Mouse (Mus musculus) liver, embryonic 11.5 days (tissue): Measurements from ENCODE around the gene Spata20. TPM values are rescaled to one million over a fixed set of nuclear protein-coding genes. Genes with fewer than 3 reads are reported as not detected.

Experiments
- ATAC-seq: fragments of 200-750 bp; cut with Nextera tagmentation; replicated peaks from 2 replicates; pipeline ENCODE4 v1.8.0; 2017; ENCODE audit warnings: moderate number of reproducible peaks, mild to moderate bottlenecking, moderate TSS enrichment, moderate library complexity; ENCODE audit not compliant: low FRiP score
- DNase-seq: peaks from one replicate; pipeline ENCODE4 v3.0.0-alpha.2; 2017; ENCODE audit warnings: low spot score
- H3K27ac ChIP-seq: fragments of 300-500 bp; sonication (generic); 2 replicates; pipeline ENCODE4 v1.5.1; 2014; ENCODE audit warnings: mild to moderate bottlenecking, low read depth, low read length, control low read depth
- H3K27me3 ChIP-seq: fragments of 300-500 bp; sonication (generic); replicated peaks from 2 replicates; pipeline ENCODE4 v1.6.1; 2014; ENCODE audit warnings: low read length, mixed read lengths; ENCODE audit not compliant: control insufficient read depth, insufficient read depth
- H3K36me3 ChIP-seq: fragments of 300-500 bp; sonication (generic); 2 replicates; pipeline ENCODE4 v1.6.1; 2014; ENCODE audit warnings: mild to moderate bottlenecking, low read length, moderate library complexity, mixed read lengths; ENCODE audit not compliant: control insufficient read depth, insufficient read depth
- H3K4me1 ChIP-seq: fragments of 300-500 bp; sonication (generic); replicated peaks from 2 replicates; pipeline ENCODE4 v1.6.1; 2014; ENCODE audit warnings: low read length, mixed read lengths; ENCODE audit not compliant: control insufficient read depth, insufficient read depth
- H3K4me2 ChIP-seq: fragments of 300-500 bp; sonication (generic); 2 replicates; pipeline ENCODE4 v1.6.1; 2014; ENCODE audit warnings: mild to moderate bottlenecking, control low read depth, moderate library complexity
- H3K4me3 ChIP-seq: fragments of 300-500 bp; sonication (generic); 2 replicates; pipeline ENCODE4 v1.5.1; 2014; ENCODE audit warnings: low read depth, low read length, control low read depth
- H3K9ac ChIP-seq: fragments of 300-500 bp; sonication (generic); 2 replicates; pipeline ENCODE4 v1.6.1; 2014; ENCODE audit warnings: low read depth, low read length, control low read depth
- H3K9me3 ChIP-seq: fragments of 300-500 bp; sonication (generic); 2 replicates; pipeline ENCODE4 v1.6.1; 2016; ENCODE audit warnings: low read length, inconsistent platforms, mixed read lengths; ENCODE audit not compliant: control insufficient read depth
- WGBS: fragments of 180-500 bp; shearing (Covaris S2); extraction: QIAGEN DNeasy Blood & Tissue Kit; methylation state at CpG from one replicate; pipeline ENCODE4 v1.1.7; 2014; 5-methylcytosine and 5-hydroxymethylcytosine counted together
- polyA plus RNA-seq: library from polyadenylated mRNA; unstranded; fragments of >200 nt; fragmentation: Nextera tagmentation; extraction: Ambion mirVana; gene quantifications from 2 replicates; pipeline ENCODE4 v1.2.1, GENCODE M21; 2014

The Spata20 gene
- polyA plus RNA-seq, 1 experiment from 2014 or later, result not detected

- WGBS, result 24% methylated on average over 8 of the region's 8 CpGs
Measured at GRCm38 (mm10) chr11:94500362-94500761, 14.4 kb upstream of the Spata20 start.

GRCm38 (mm10) chr11:94499661-94500152 lies 13.7 kb upstream of the Spata20 start, which contains the start of gene Epn3:
TSS of gene Epn3 (minus strand) at chr11:94499974.
- H3K4me1 ChIP-seq, result no peaks in the 10 kb centered on the region; the same call in 1 of the 2 replicates

More at GRCm38 (mm10) chr11:94500362-94500761, 14.4 kb upstream of the Spata20 start:
- Histone ChIP-seq H3K36me3 (no peaks in the 10 kb centered on the region), H3K9ac (no peak overlapping the region), H3K4me2 (peak overlapping the region; percentile 56; the same call in 1 of the 2 replicates), H3K4me3 (no peak overlapping the region), H3K27me3 (peaks cover 62% of the 10 kb centered on the region), H3K4me1 (no peaks in the 10 kb centered on the region; the same call in 1 of the 2 replicates), H3K9me3 (no peaks in the 10 kb centered on the region), H3K27ac (no peak overlapping the region)
- no peak for DNase-seq
- no peak for ATAC-seq

GRCm38 (mm10) chr11:94499035-94499434 lies 13.1 kb upstream of the Spata20 start:
- H3K9me3 ChIP-seq, result no peaks in the 10 kb centered on the region
- peaks cover 54% of the 10 kb centered on the region for H3K27me3 ChIP-seq
- no peak overlapping the region for H3K9ac ChIP-seq
- no peaks in the 10 kb centered on the region for H3K36me3 ChIP-seq
- DNase-seq, result no peak
- 13% methylated on average over 2 of the region's 2 CpGs for WGBS
- H3K27ac ChIP-seq, result no peak overlapping the region
- H3K4me1 ChIP-seq, result no peaks in the 10 kb centered on the region; the same call in 1 of the 2 replicates
- peak overlapping the region; percentile 56 for H3K4me2 ChIP-seq
- no peak for ATAC-seq
- H3K4me3 ChIP-seq, result peak overlapping the region; percentile 34; the same call in 1 of the 2 replicates

More at GRCm38 (mm10) chr11:94499661-94500152, 13.7 kb upstream of the Spata20 start, which contains the start of gene Epn3:
- DNase-seq, result peak; percentile 53
- Histone ChIP-seq H3K36me3 (no peaks in the 10 kb centered on the region), H3K9me3 (no peaks in the 10 kb centered on the region), H3K27ac (no peak within 1 kb of the TSS), H3K4me3 (peak within 1 kb of the TSS; percentile 34), H3K27me3 (peaks cover 60% of the 10 kb centered on the region), H3K9ac (0 out of 2 replicates have a peak within 1 kb of the TSS, but pooled peaks have one; percentile 34), H3K4me2 (peak within 1 kb of the TSS; percentile 56)
- 1% methylated on average over 25 of the region's 26 CpGs for WGBS
- no peak for ATAC-seq

- no peaks in the 10 kb centered on the region for H3K9me3 ChIP-seq
- H3K4me3 ChIP-seq, result no peak overlapping the region
- no peak overlapping the region for H3K4me2 ChIP-seq
- WGBS, result 32% methylated on average over 19 of the region's 19 CpGs
- peaks cover 55% of the 10 kb centered on the region for H3K27me3 ChIP-seq
- H3K4me1 ChIP-seq, result no peaks in the 10 kb centered on the region; the same call in 1 of the 2 replicates
- ATAC-seq (no peak), DNase-seq (no peak)
- H3K9ac ChIP-seq, result no peak overlapping the region
- H3K36me3 ChIP-seq, result no peaks in the 10 kb centered on the region
- no peak overlapping the region for H3K27ac ChIP-seq
Measured at GRCm38 (mm10) chr11:94498093-94498996, 12.4 kb upstream of the Spata20 start.

GRCm38 (mm10) chr11:94495415-94495814 lies 9.4 kb upstream of the Spata20 start:
- DNase-seq (no peak), ATAC-seq (no peak)
- Histone ChIP-seq H3K4me3 (no peak overlapping the region), H3K27ac (no peak overlapping the region), H3K9me3 (no peaks in the 10 kb centered on the region), H3K27me3 (peaks cover 63% of the 10 kb centered on the region), H3K4me1 (no peaks in the 10 kb centered on the region; the same call in none of the 2 replicates), H3K36me3 (no peaks in the 10 kb centered on the region), H3K4me2 (no peak overlapping the region), H3K9ac (no peak overlapping the region)
- WGBS, result 70% methylated on average over 3 of the region's 3 CpGs

GRCm38 (mm10) chr11:94491749-94492099 lies 5.7 kb upstream of the Spata20 start:
- Histone ChIP-seq H3K4me2 (peak overlapping the region; percentile 71), H3K9me3 (no peaks in the 10 kb centered on the region), H3K27me3 (peaks cover 49% of the 10 kb centered on the region), H3K36me3 (no peaks in the 10 kb centered on the region), H3K27ac (no peak overlapping the region), H3K4me3 (peak overlapping the region; percentile 50; the same call in 1 of the 2 replicates), H3K4me1 (no peaks in the 10 kb centered on the region; the same call in 1 of the 2 replicates), H3K9ac (no peak overlapping the region)
- DNase-seq (no peak), ATAC-seq (no peak)
- 47% methylated on average over 7 of the region's 7 CpGs for WGBS

- no peaks in the 10 kb centered on the region for H3K36me3 ChIP-seq
- no peaks in the 10 kb centered on the region; the same call in 1 of the 2 replicates for H3K4me1 ChIP-seq
- ATAC-seq (no peak), DNase-seq (no peak)
- peaks cover 49% of the 10 kb centered on the region for H3K27me3 ChIP-seq
- H3K4me2 ChIP-seq, result peak overlapping the region; percentile 71
- 7% methylated on average over 55 of the region's 55 CpGs for WGBS
- H3K27ac ChIP-seq, result no peak overlapping the region
- H3K9ac ChIP-seq, result peak overlapping the region; percentile 59
- peak overlapping the region; percentile 50 for H3K4me3 ChIP-seq
- no peaks in the 10 kb centered on the region for H3K9me3 ChIP-seq
Measured at GRCm38 (mm10) chr11:94491035-94491748, 5.2 kb upstream of the Spata20 start.

- Histone ChIP-seq H3K36me3 (no peaks in the 10 kb centered on the region), H3K4me3 (no peak overlapping the region), H3K4me1 (no peaks in the 10 kb centered on the region; the same call in 1 of the 2 replicates), H3K9me3 (no peaks in the 10 kb centered on the region), H3K27me3 (peaks cover 60% of the 10 kb centered on the region), H3K27ac (no peak overlapping the region), H3K4me2 (no peak overlapping the region), H3K9ac (no peak overlapping the region)
- no peak for ATAC-seq
- 42% methylated on average over 4 of the region's 4 CpGs for WGBS
- DNase-seq, result no peak
Measured at GRCm38 (mm10) chr11:94489745-94490144, 3.8 kb upstream of the Spata20 start.
